In genomic region chr2:21917804-21918690, GRCm38 (mm10) we compare ENCODE assay signal across 8 mouse cellular contexts.
DNase-seq lines count a peak whose midpoint lies in the region; ATAC-seq and TF ChIP-seq lines count a peak whose summit lies in the region.

No protein-coding gene starts in this region.

- H3K4me1 ChIP-seq in kidney, adult 2 months (ENCODE audit: control insufficient read depth, insufficient read depth, low read length), result no peaks in the 10 kb centered on the region
- peaks cover 13% of the 10 kb centered on the region; the same call in 1 of the 2 replicates for H3K4me1 ChIP-seq in neural tube, embryonic 12.5 days

- H3K27me3 ChIP-seq in kidney, adult 2 months (replicated peaks; ENCODE audit: control insufficient read depth, insufficient read depth, low read length), result no peaks in the 10 kb centered on the region
- H3K27me3 ChIP-seq in neural tube, embryonic 12.5 days (replicated peaks), result no peaks in the 10 kb centered on the region

- TF ChIP-seq POLR2A in kidney, adult 2 months (IDR thresholded peaks at IDR 0.05; ENCODE audit: low read depth, low read length), result no peak

- peak; percentile 14 for DNase-seq in kidney, adult 2 months
- DNase-seq in kidney, adult 11 months, result no peak
- DNase-seq in cerebellum, postnatal 4 days (ENCODE audit: low spot score in 2 of 2), result peak; percentile 68 to 87
- peak; percentile 14 to 40 for DNase-seq in gastrocnemius, adult 8-10 months (ENCODE audit: low spot score in 2 of 2)
- DNase-seq in hindlimb bud, embryonic 11.5 days (ENCODE audit: extremely low spot score, low read depth, low spot score), result peak; percentile 30
- peak; percentile 95 for DNase-seq in left cerebral cortex, postnatal 4 days
- DNase-seq in urinary bladder, postnatal 36 days (ENCODE audit: low spot score in 2 of 2), result no peak

- H3K4me2 ChIP-seq in neural tube, embryonic 12.5 days (replicated peaks), result peak overlapping the region; percentile 59

- H3K9ac ChIP-seq in neural tube, embryonic 12.5 days, result peak overlapping the region; percentile 44

- 0 out of 2 replicates have a peak, but pooled peaks cover 5% of the 10 kb centered on the region for H3K9me3 ChIP-seq in neural tube, embryonic 12.5 days

- ATAC-seq in neural tube, embryonic 12.5 days (ENCODE audit: low FRiP score, low read depth), result peak; percentile 94

- H3K4me3 ChIP-seq in kidney, adult 2 months (ENCODE audit: insufficient read depth, low read depth, low read length), result no peak overlapping the region
- peak overlapping the region; percentile 31 for H3K4me3 ChIP-seq in neural tube, embryonic 12.5 days

- no peak for TF ChIP-seq CTCF in kidney, adult 2 months (conservative IDR thresholded peaks at IDR 0.05; ENCODE audit: insufficient read depth, insufficient read length, low read depth, low read length)

- 28% methylated on average over 16 of the region's 16 CpGs for WGBS in kidney, adult 2 months
- WGBS in neural tube, embryonic 12.5 days, result 9% methylated on average over 16 of the region's 16 CpGs

- no peak overlapping the region for H3K27ac ChIP-seq in kidney, adult 2 months (ENCODE audit: insufficient read depth, low read depth, low read length)
- H3K27ac ChIP-seq in neural tube, embryonic 12.5 days, result peak overlapping the region; percentile 90

- no peaks in the 10 kb centered on the region for H3K36me3 ChIP-seq in kidney, adult 2 months (ENCODE audit: control insufficient read depth, insufficient read depth, low read length)
- H3K36me3 ChIP-seq in neural tube, embryonic 12.5 days, result no peaks in the 10 kb centered on the region

- intact Hi-C loops in left cerebral cortex, postnatal 4 days (cut with DNase I), result no loop called here

Comparison
In these comparisons a context has a peak if more than half of its experiments do, and no peak if none do; other contexts are left out.
1. DNase-seq: peak in kidney, adult 2 months (single experiment), cerebellum, postnatal 4 days (2 of 2), gastrocnemius, adult 8-10 months (2 of 2), hindlimb bud, embryonic 11.5 days (single experiment) and left cerebral cortex, postnatal 4 days (single experiment); none in kidney, adult 11 months (single experiment) and urinary bladder, postnatal 36 days (0 of 2).